Mouse (Mus musculus) forebrain, embryonic 11.5 days (tissue): ENCODE data around the gene Stard13. TPM values are rescaled to one million over a fixed set of nuclear protein-coding genes. Genes with fewer than 3 reads are reported as not detected.

Experiments used
- ATAC-seq: fragments of 200-750 bp; cut with Nextera tagmentation; replicated peaks from 2 replicates; pipeline ENCODE4 v1.8.0; 2017; ENCODE audit warnings: moderate TSS enrichment; ENCODE audit not compliant: low FRiP score
- DNase-seq: peaks from one replicate; pipeline ENCODE4 v3.0.0-alpha.2; 2017; ENCODE audit warnings: low spot score
- H3K27ac ChIP-seq: fragments of 300-500 bp; sonication (generic); 2 replicates; pipeline ENCODE4 v1.5.1; 2014; ENCODE audit warnings: low read depth, low read length
- H3K27me3 ChIP-seq: fragments of 300-500 bp; sonication (generic); 2 replicates; pipeline ENCODE4 v1.6.1; 2014; ENCODE audit warnings: mild to moderate bottlenecking, low read length, mixed read lengths; ENCODE audit not compliant: control insufficient read depth, insufficient read depth
- H3K36me3 ChIP-seq: fragments of 300-500 bp; sonication (generic); 2 replicates; pipeline ENCODE4 v1.6.1; 2014; ENCODE audit warnings: mild to moderate bottlenecking, low read length, moderate library complexity, mixed read lengths; ENCODE audit not compliant: control insufficient read depth, insufficient read depth
- H3K4me1 ChIP-seq: fragments of 300-500 bp; sonication (generic); replicated peaks from 2 replicates; pipeline ENCODE4 v1.6.1; 2014; ENCODE audit warnings: low read length, mixed read lengths; ENCODE audit not compliant: control insufficient read depth, insufficient read depth
- H3K4me2 ChIP-seq: fragments of 300-500 bp; sonication (generic); 2 replicates; pipeline ENCODE4 v1.6.1; 2014; ENCODE audit warnings: low read depth, mild to moderate bottlenecking, low read length, moderate library complexity, mixed read lengths; ENCODE audit not compliant: severe bottlenecking
- H3K4me3 ChIP-seq: fragments of 300-500 bp; sonication (generic); 2 replicates; pipeline ENCODE4 v1.5.1; 2014; ENCODE audit warnings: low read depth, low read length
- H3K9ac ChIP-seq: fragments of 300-500 bp; sonication (generic); 2 replicates; pipeline ENCODE4 v1.6.1; 2014; ENCODE audit warnings: low read length
- H3K9me3 ChIP-seq: fragments of 300-500 bp; sonication (generic); 2 replicates; pipeline ENCODE4 v1.6.1; 2016; ENCODE audit warnings: low read length, mixed read lengths; ENCODE audit not compliant: control insufficient read depth
- WGBS: fragments of 180-500 bp; shearing (Covaris S2); extraction: QIAGEN DNeasy Blood & Tissue Kit; methylation state at CpG from one replicate; pipeline ENCODE4 v1.1.7; 2014; 5-methylcytosine and 5-hydroxymethylcytosine counted together
- polyA plus RNA-seq: library from polyadenylated mRNA; unstranded; fragments of >200 nt; fragmentation: Nextera tagmentation; extraction: Ambion mirVana; gene quantifications from 2 replicates; pipeline ENCODE4 v1.2.1, GENCODE M21; 2014

The Stard13 gene
- polyA plus RNA-seq, 1 experiment from 2014 or later = 2.7 TPM

- Histone ChIP-seq H3K4me3 (no peak overlapping the region), H3K4me2 (no peak overlapping the region), H3K27ac (no peak overlapping the region), H3K27me3 (no peaks in the 10 kb centered on the region), H3K4me1 (no peaks in the 10 kb centered on the region), H3K36me3 (no peaks in the 10 kb centered on the region), H3K9ac (no peak overlapping the region), H3K9me3 (no peaks in the 10 kb centered on the region)
- WGBS = 89% methylated on average over 3 of the region's 3 CpGs
- DNase-seq (no peak), ATAC-seq (no peak)
Measured at GRCm38 (mm10) chr5:151106841-151107240, 126.8 kb downstream of the Stard13 start.

DNA sequence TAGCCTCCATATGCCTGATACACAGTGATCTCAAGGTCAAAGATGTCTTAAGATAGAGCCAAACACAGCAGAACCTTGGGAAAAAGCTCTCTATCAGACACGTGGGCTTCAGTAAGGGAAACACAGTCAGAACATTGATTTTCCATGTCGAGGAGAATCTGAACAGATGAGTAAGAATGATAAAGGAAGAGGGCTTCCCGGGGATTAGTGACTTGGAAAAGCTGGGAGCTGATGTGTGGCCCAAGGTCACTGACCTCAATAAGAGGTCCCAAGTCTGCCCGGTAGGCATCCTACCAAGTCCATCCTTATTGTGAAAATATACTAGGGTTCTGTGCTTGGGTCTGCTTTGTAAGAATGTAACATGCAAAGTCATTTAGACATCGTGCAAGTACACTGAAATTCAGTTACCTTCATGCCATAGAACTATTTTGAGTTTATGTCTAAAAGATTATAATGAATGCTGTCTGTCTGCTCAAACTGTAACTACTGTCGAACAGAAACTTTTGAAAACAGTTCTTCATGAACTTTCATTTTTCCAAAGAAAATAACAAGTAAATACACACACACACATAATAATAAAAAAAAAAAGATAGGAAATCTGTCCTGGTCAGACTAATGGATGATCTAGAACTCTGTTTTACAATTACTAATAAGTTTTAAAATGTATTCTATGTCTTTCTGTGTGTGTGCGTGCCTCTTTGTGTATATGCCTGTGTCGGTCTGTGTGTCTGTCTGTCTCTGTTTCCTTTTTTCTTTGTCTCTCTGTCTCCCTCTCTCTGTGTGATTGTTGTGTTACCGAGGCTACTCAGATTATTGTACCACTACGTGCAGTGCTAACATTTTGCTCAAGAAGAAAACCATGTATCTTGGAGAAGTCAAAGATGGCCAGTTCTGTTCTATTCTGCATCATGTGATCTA, 128.3 kb downstream of the Stard13 start:
- no peaks in the 10 kb centered on the region for H3K36me3 ChIP-seq
- DNase-seq (no peak), ATAC-seq (no peak)
- H3K27me3 ChIP-seq = no peaks in the 10 kb centered on the region
- no peak overlapping the region for H3K4me3 ChIP-seq
- 82% methylated on average over 10 of the region's 10 CpGs for WGBS
- H3K9ac ChIP-seq = no peak overlapping the region
- H3K27ac ChIP-seq = no peak overlapping the region
- no peaks in the 10 kb centered on the region for H3K9me3 ChIP-seq
- no peaks in the 10 kb centered on the region for H3K4me1 ChIP-seq
- H3K4me2 ChIP-seq = no peak overlapping the region

GRCm38 (mm10) chr5:151104354-151105053, 129.1 kb downstream of the Stard13 start:
- Histone ChIP-seq H3K27ac (no peak overlapping the region), H3K4me1 (no peaks in the 10 kb centered on the region), H3K4me3 (no peak overlapping the region), H3K27me3 (no peaks in the 10 kb centered on the region), H3K36me3 (no peaks in the 10 kb centered on the region), H3K9ac (no peak overlapping the region), H3K9me3 (no peaks in the 10 kb centered on the region), H3K4me2 (no peak overlapping the region)
- 69% methylated on average over 9 of the region's 9 CpGs for WGBS
- no peak for DNase-seq
- no peak for ATAC-seq

GRCm38 (mm10) chr5:151103284-151103683, 130.4 kb downstream of the Stard13 start:
- Histone ChIP-seq H3K4me2 (no peak overlapping the region), H3K4me3 (no peak overlapping the region), H3K4me1 (no peaks in the 10 kb centered on the region), H3K36me3 (no peaks in the 10 kb centered on the region), H3K27ac (no peak overlapping the region), H3K9ac (no peak overlapping the region), H3K9me3 (no peaks in the 10 kb centered on the region), H3K27me3 (no peaks in the 10 kb centered on the region)
- 75% methylated on average over 4 of the region's 4 CpGs for WGBS
- DNase-seq = no peak
- no peak for ATAC-seq

DNA sequence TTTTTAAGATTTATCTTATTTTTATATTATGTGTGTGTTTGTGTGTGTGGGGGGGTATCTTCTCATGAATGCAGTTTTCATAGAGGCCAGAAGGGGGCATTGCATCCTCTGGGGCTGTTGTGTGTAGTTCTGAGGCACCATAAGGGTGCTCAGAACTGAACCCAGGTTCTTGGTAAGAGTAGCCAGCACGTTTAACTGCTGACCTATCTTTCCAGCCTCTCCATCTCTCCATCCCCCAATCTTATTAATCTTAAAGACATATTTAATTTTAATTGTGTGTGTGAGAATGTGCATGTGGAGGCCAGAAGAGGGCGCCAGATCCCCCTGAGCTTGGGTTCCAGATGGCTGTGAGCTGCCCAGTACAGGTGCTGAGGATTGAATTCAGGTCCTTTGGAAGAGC, 131.4 kb downstream of the Stard13 start:
- WGBS = 38% methylated on average over 2 of the region's 2 CpGs
- ATAC-seq = no peak

GRCm38 (mm10) chr5:151096012-151096411, 137.6 kb downstream of the Stard13 start:
- H3K4me3 ChIP-seq = no peak overlapping the region
- H3K4me1 ChIP-seq = no peaks in the 10 kb centered on the region
- DNase-seq (no peak), ATAC-seq (no peak)
- no peaks in the 10 kb centered on the region for H3K9me3 ChIP-seq
- H3K4me2 ChIP-seq = no peak overlapping the region
- WGBS = 91% methylated on average over 6 of the region's 6 CpGs
- H3K9ac ChIP-seq = no peak overlapping the region
- H3K27ac ChIP-seq = no peak overlapping the region
- no peaks in the 10 kb centered on the region for H3K27me3 ChIP-seq
- no peaks in the 10 kb centered on the region for H3K36me3 ChIP-seq

More for the DNA sequence above, 131.4 kb downstream of the Stard13 start:
- Histone ChIP-seq H3K4me3 (no peak overlapping the region), H3K9me3 (no peaks in the 10 kb centered on the region), H3K4me1 (no peaks in the 10 kb centered on the region), H3K27me3 (no peaks in the 10 kb centered on the region), H3K36me3 (no peaks in the 10 kb centered on the region), H3K4me2 (no peak overlapping the region), H3K9ac (no peak overlapping the region), H3K27ac (no peak overlapping the region)
- no peak for DNase-seq

- WGBS = 65% methylated on average over 3 of the region's 3 CpGs
Measured at GRCm38 (mm10) chr5:151092886-151093665, 140.6 kb downstream of the Stard13 start.

GRCm38 (mm10) chr5:151090996-151091395, 142.6 kb downstream of the Stard13 start:
- Histone ChIP-seq H3K4me3 (no peak overlapping the region), H3K9me3 (no peaks in the 10 kb centered on the region), H3K4me2 (no peak overlapping the region), H3K36me3 (no peaks in the 10 kb centered on the region), H3K27me3 (no peaks in the 10 kb centered on the region), H3K9ac (no peak overlapping the region), H3K27ac (no peak overlapping the region), H3K4me1 (no peaks in the 10 kb centered on the region)
- no peak for ATAC-seq
- no peak for DNase-seq
- WGBS = 95% methylated on average over 6 of the region's 6 CpGs

More at GRCm38 (mm10) chr5:151092886-151093665, 140.6 kb downstream of the Stard13 start:
- DNase-seq (no peak), ATAC-seq (no peak)
- no peak overlapping the region for H3K9ac ChIP-seq
- no peaks in the 10 kb centered on the region for H3K36me3 ChIP-seq
- H3K27me3 ChIP-seq = no peaks in the 10 kb centered on the region
- no peak overlapping the region for H3K27ac ChIP-seq
- H3K4me2 ChIP-seq = no peak overlapping the region
- H3K4me3 ChIP-seq = no peak overlapping the region
- no peaks in the 10 kb centered on the region for H3K9me3 ChIP-seq
- H3K4me1 ChIP-seq = no peaks in the 10 kb centered on the region
